Mouse (Mus musculus) fibroblast of lung, adult 2 months (primary cell): ENCODE data around the gene Scarb1.

Source experiments
- DNase-seq: peaks from one replicate; pipeline ENCODE4 v3.0.0-alpha.2; 2011; ENCODE audit warnings: low read depth

The Scarb1 gene

GRCm38 (mm10) chr5:125235398-125235797, 105.5 kb downstream of the Scarb1 start:
- no peak for DNase-seq

- no peak for DNase-seq
These were observed 106.5 kb downstream of the Scarb1 start for GRCm38 (mm10) chr5:125234399-125234798.

- DNase-seq: no peak
These were observed 107.4 kb downstream of the Scarb1 start for GRCm38 (mm10) chr5:125233478-125233877.

GRCm38 (mm10) chr5:125232443-125232979, 108.4 kb downstream of the Scarb1 start:
- no peak for DNase-seq

- no peak for DNase-seq
These were observed 110.4 kb downstream of the Scarb1 start for GRCm38 (mm10) chr5:125230463-125230862.

- DNase-seq: no peak
These were observed 111.8 kb downstream of the Scarb1 start for GRCm38 (mm10) chr5:125229097-125229496.

GRCm38 (mm10) chr5:125227699-125228098, 113.2 kb downstream of the Scarb1 start:
- no peak for DNase-seq
